Mouse (Mus musculus): ENCODE results near the gene Cd109.

DNA sequence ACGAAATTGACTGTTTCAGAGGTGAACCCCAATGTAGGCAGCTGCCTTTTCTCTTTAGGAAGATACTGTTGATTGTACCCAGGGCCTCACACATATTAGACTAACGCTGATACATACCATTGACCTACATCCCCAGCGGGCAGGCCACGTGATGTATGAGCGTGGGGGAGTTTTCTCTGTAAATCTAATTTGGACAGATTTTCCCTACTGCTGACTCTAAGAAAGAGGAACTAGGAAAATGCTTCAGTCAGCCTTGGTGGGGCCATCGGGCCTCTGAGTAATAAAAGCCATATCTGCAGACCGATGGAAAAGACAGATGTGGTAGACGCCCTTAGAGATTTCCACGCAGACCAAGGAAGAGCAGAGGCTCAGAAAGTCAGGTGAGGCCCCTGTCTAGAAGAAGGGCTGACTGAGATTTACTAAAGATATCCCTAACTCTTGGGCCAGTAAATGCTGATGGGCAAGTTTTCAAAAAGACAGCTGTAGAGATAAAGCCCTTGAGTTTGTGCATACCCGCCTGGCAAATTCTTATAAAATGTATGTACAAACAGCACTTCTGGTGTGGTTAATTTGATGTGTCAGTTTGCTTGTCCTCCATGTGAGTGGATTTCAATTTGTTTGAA lies 26.8 kb upstream of the Cd109 start:
- TF ChIP-seq POLR2A (IDR thresholded peaks at IDR 0.05; ENCODE audit: borderline replicate concordance, low read depth, low read length) (peak; percentile 64; the same call in 1 of the 2 replicates), CTCF (IDR thresholded peaks at IDR 0.05; ENCODE audit: low read depth, low read length) (no peak)
